Mouse (Mus musculus): ENCODE data around the gene Rnase11. TPM values are rescaled to one million over a fixed set of nuclear protein-coding genes. Genes with fewer than 3 reads are reported as not detected.

Rnase11 gene
- total RNA-seq, 1 experiment = not detected

DNA sequence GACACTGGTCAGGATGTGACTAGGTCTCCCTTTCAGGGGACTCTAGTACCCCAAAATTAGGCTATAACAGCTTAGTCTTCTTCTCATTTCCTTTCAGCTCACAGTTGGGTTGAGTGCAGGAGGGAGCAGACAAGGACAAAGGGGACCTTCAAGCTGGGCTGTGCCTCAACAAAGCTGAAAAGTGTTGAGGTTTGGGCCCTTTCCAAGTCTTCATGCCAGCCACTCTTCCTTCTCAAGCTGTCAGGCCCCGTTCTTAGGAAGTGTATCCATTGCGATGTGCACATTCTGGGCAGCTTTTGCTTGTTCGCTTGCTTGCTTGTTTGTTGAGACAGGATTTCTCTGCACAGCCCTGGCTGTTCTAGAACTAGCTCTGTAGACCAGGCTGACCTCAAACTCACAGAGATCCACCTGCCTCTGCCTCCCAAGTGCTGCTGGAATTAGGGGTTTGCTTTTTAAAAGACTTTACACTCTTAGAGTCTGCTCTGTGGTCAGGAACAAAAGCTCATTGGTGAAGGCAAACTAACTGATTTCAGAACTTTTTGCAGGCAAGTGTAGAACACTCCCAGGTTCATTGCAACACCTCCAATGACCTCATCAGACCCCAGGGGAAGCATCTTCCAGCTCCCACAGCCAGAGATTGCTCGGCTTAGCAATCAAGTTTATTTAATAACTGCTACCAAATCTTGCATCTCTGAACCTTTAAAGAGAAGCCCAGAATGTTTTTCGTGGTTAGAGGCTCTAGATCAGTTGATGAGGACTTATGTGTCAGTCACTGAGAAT, 44.3 kb upstream of the Rnase11 start:
- Histone ChIP-seq H3K27ac (ENCODE audit: insufficient read depth, low read depth, low read length, poor library complexity, severe bottlenecking) (no peak overlapping the region), H3K9ac (ENCODE audit: insufficient read depth, low read depth, low read length, poor library complexity, severe bottlenecking) (no peak overlapping the region), H3K4me3 (ENCODE audit: insufficient read depth in 1 of 2, low read depth in 1 of 2, low read length in 2 of 2, poor library complexity in 1 of 2, severe bottlenecking in 1 of 2) (no peak overlapping the region), H3K9me3 (ENCODE audit: control insufficient read depth, insufficient read depth, low read depth, low read length) (no peaks in the 10 kb centered on the region), H3K4me1 (ENCODE audit: control insufficient read depth in 2 of 2, insufficient read depth in 2 of 2, low read length in 2 of 2, poor library complexity in 1 of 2) (no peaks in the 10 kb centered on the region), H3K36me3 (ENCODE audit: control insufficient read depth, insufficient read depth, low read length, poor library complexity, severe bottlenecking) (no peaks in the 10 kb centered on the region)
- no peak for TF ChIP-seq ZNF384 (IDR thresholded peaks at IDR 0.05; ENCODE audit: low read depth, low read length)
- TF ChIP-seq CHD2 (IDR thresholded peaks at IDR 0.05; ENCODE audit: low read depth, low read length) = no peak
- no peak for TF ChIP-seq HCFC1 (IDR thresholded peaks at IDR 0.05; ENCODE audit: borderline replicate concordance, insufficient read depth, low read length)
- TF ChIP-seq MAFK (IDR thresholded peaks at IDR 0.05; ENCODE audit: insufficient read depth, low read depth, low read length) = no peak
- no peak for TF ChIP-seq ZC3H11A (IDR thresholded peaks at IDR 0.05; ENCODE audit: borderline replicate concordance, low read depth, low read length)
- no peak for DNase-seq (ENCODE audit: low read depth, low spot score)
- in situ Hi-C loops (cut with MboI; ENCODE audit: low sequenced_read_pairs in 2 of 2, unreplicated experiment in 2 of 2) = loop anchor here (10.0 to 25.0 kb wide), 2 partner anchors 668 to 681 kb away; partner anchors contain the start of gene Ang4 (in 2 of the 2)

DNA sequence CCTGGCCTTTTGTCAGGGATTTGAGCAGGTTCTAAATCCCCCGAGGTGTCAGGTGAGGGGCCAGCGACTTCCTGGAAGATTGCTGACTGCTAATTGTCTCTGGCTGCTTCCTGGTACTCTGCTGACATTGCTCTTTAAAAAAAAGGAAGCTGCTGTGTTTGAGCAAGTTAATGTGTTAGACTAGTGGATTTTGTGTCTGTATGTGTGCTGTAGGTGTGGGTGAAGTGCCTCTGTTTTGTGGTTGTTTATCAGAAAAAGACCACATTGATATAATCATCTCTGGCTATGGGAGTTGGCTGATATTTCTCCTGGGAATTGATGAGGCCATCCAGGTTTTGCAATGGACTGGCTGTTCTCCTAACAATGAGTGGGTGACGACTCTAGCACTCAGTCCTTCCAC, 43.5 kb upstream of the Rnase11 start:
- TF ChIP-seq ZC3H11A (IDR thresholded peaks at IDR 0.05; ENCODE audit: borderline replicate concordance, low read depth, low read length) = no peak
- no peak for TF ChIP-seq MAFK (IDR thresholded peaks at IDR 0.05; ENCODE audit: insufficient read depth, low read depth, low read length)
- TF ChIP-seq CHD2 (IDR thresholded peaks at IDR 0.05; ENCODE audit: low read depth, low read length) = no peak
- no peak for TF ChIP-seq HCFC1 (IDR thresholded peaks at IDR 0.05; ENCODE audit: borderline replicate concordance, insufficient read depth, low read length)
- TF ChIP-seq ZNF384 (IDR thresholded peaks at IDR 0.05; ENCODE audit: low read depth, low read length) = no peak
- H3K9ac ChIP-seq (ENCODE audit: insufficient read depth, low read depth, low read length, poor library complexity, severe bottlenecking) = no peak overlapping the region
- in situ Hi-C loops (cut with MboI; ENCODE audit: low sequenced_read_pairs in 2 of 2, unreplicated experiment in 2 of 2) = loop anchor here (10.0 to 25.0 kb wide), 2 partner anchors 669 to 681 kb away; partner anchors contain the start of gene Ang4 (in 2 of the 2)
- H3K27ac ChIP-seq (ENCODE audit: insufficient read depth, low read depth, low read length, poor library complexity, severe bottlenecking) = no peak overlapping the region
- no peaks in the 10 kb centered on the region for H3K4me1 ChIP-seq (ENCODE audit: control insufficient read depth in 2 of 2, insufficient read depth in 2 of 2, low read length in 2 of 2, poor library complexity in 1 of 2)
- H3K9me3 ChIP-seq (ENCODE audit: control insufficient read depth, insufficient read depth, low read depth, low read length) = no peaks in the 10 kb centered on the region
- no peak overlapping the region for H3K4me3 ChIP-seq (ENCODE audit: insufficient read depth in 1 of 2, low read depth in 1 of 2, low read length in 2 of 2, poor library complexity in 1 of 2, severe bottlenecking in 1 of 2)
- no peak for DNase-seq (ENCODE audit: low read depth, low spot score)
- no peaks in the 10 kb centered on the region for H3K36me3 ChIP-seq (ENCODE audit: control insufficient read depth, insufficient read depth, low read length, poor library complexity, severe bottlenecking)

DNA sequence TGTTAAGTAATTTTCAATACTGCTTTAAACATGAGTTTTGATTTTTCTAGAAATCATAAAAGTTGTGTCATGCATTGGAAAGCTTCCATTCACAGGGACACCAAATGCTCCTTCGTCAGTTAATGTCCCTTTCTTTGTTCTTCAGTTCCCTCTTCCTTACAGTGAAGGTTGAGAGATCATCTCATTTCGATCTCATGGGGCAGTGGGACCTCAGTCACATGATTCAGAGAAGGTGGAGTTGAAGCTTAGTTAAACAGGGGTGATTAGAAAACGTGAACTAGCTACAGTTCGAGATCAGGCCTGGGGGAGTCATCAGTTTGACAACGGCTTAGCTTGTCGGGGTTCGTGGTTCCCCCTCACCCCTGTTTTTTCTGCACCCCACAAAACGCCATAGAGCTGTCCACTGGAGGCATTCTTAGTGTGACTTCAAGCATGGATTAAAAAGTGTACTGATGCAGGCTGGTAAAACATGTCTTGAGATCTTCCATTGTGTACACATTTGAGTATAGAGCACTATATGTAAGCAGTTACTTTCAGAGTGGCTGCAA, 42.2 kb upstream of the Rnase11 start:
- no peak for DNase-seq (ENCODE audit: low read depth, low spot score)
- TF ChIP-seq MAFK (IDR thresholded peaks at IDR 0.05; ENCODE audit: insufficient read depth, low read depth, low read length) (no peak), ZNF384 (IDR thresholded peaks at IDR 0.05; ENCODE audit: low read depth, low read length) (no peak), ZC3H11A (IDR thresholded peaks at IDR 0.05; ENCODE audit: borderline replicate concordance, low read depth, low read length) (no peak), CHD2 (IDR thresholded peaks at IDR 0.05; ENCODE audit: low read depth, low read length) (no peak), HCFC1 (IDR thresholded peaks at IDR 0.05; ENCODE audit: borderline replicate concordance, insufficient read depth, low read length) (no peak)
- Histone ChIP-seq H3K36me3 (ENCODE audit: control insufficient read depth, insufficient read depth, low read length, poor library complexity, severe bottlenecking) (no peaks in the 10 kb centered on the region), H3K9me3 (ENCODE audit: control insufficient read depth, insufficient read depth, low read depth, low read length) (no peaks in the 10 kb centered on the region), H3K4me3 (ENCODE audit: insufficient read depth in 1 of 2, low read depth in 1 of 2, low read length in 2 of 2, poor library complexity in 1 of 2, severe bottlenecking in 1 of 2) (no peak overlapping the region), H3K9ac (ENCODE audit: insufficient read depth, low read depth, low read length, poor library complexity, severe bottlenecking) (no peak overlapping the region), H3K27ac (ENCODE audit: insufficient read depth, low read depth, low read length, poor library complexity, severe bottlenecking) (no peak overlapping the region), H3K4me1 (ENCODE audit: control insufficient read depth in 2 of 2, insufficient read depth in 2 of 2, low read length in 2 of 2, poor library complexity in 1 of 2) (peaks cover 0 to 2% of the 10 kb centered on the region in 2 experiments; a peak in 1 of 4 replicates)
- in situ Hi-C loops (cut with MboI; ENCODE audit: low sequenced_read_pairs in 2 of 2, unreplicated experiment in 2 of 2) = loop anchor here (10.0 to 25.0 kb wide), 2 partner anchors 670 to 683 kb away; partner anchors contain the start of gene Ang4 (in 2 of the 2)

DNA sequence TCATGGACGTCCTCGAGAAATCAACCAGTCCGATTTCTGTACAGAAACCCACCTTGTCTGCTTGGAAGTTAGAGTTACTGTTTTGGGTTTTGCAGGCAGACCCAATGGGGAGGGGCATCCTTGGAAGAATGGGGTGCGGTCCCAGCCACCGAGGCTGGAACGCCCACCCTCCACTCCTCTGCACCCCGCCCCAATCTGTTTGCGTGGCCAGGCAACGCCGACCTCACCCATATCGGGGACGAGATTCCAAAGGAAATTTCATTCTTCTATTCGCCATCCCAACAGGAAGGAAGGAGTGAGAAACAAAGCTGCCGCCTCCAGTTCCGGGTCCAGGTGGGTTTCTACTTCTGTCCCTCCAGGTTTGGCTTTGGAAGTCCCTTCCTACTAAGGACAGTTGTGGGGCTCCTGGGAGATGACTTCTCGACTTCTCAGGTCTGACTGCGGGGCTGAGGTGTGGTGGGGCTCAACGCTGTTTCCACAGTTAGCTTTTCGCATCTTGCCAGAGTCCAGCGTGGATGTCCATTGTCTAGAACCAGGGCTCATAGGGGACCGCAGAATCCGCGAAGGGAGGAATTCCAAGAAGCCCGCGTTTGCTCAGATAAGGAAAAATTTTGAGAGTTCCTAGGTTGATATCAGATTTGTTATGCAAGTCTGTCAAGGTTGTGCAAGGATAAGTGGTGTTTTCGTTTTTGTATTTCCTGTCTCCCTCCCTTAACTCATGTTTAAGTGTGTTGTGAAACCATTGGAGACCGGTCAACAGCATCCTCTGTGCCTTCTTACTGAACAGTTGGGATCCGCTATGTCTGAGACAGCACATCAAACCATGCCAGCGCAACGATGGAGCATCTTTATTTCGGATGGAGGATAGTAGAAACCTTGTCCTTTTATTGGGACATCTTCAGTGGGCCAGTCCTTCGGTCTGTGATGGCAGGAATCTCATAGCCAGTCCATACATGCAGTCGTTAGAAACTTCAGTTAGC, 41.2 kb upstream of the Rnase11 start, which contains the start of the genes Rnase4 and Ang:
Gene Rnase4 (plus strand): TSS at position 157 of the 980 bp plus-strand sequence.
Gene Ang (plus strand): TSS at position 230 of the 980 bp plus-strand sequence.
- Histone ChIP-seq H3K9ac (ENCODE audit: insufficient read depth, low read depth, low read length, poor library complexity, severe bottlenecking) (peak within 1 kb of the TSS; percentile 52), H3K36me3 (ENCODE audit: control insufficient read depth, insufficient read depth, low read length, poor library complexity, severe bottlenecking) (no peaks in the 10 kb centered on the region), H3K9me3 (ENCODE audit: control insufficient read depth, insufficient read depth, low read depth, low read length) (no peaks in the 10 kb centered on the region), H3K27ac (ENCODE audit: insufficient read depth, low read depth, low read length, poor library complexity, severe bottlenecking) (peak within 1 kb of the TSS; percentile 24; the same call in 1 of the 2 replicates), H3K4me1 (ENCODE audit: control insufficient read depth in 2 of 2, insufficient read depth in 2 of 2, low read length in 2 of 2, poor library complexity in 1 of 2) (peaks cover 0 to 2% of the 10 kb centered on the region in 2 experiments; a peak in 1 of 4 replicates), H3K4me3 (ENCODE audit: insufficient read depth in 1 of 2, low read depth in 1 of 2, low read length in 2 of 2, poor library complexity in 1 of 2, severe bottlenecking in 1 of 2) (peak within 1 kb of the TSS; percentile 78 to 92)
- in situ Hi-C loops (cut with MboI; ENCODE audit: low sequenced_read_pairs in 2 of 2, unreplicated experiment in 2 of 2) = loop anchor here (10.0 to 25.0 kb wide), 2 partner anchors 671 to 684 kb away; partner anchors contain the start of gene Ang4 (in 2 of the 2)
- TF ChIP-seq HCFC1 (IDR thresholded peaks at IDR 0.05; ENCODE audit: borderline replicate concordance, insufficient read depth, low read length) = no peak
- TF ChIP-seq MAFK (IDR thresholded peaks at IDR 0.05; ENCODE audit: insufficient read depth, low read depth, low read length) = no peak
- TF ChIP-seq ZC3H11A (IDR thresholded peaks at IDR 0.05; ENCODE audit: borderline replicate concordance, low read depth, low read length) = no peak
- no peak for TF ChIP-seq ZNF384 (IDR thresholded peaks at IDR 0.05; ENCODE audit: low read depth, low read length)
- TF ChIP-seq CHD2 (IDR thresholded peaks at IDR 0.05; ENCODE audit: low read depth, low read length) = no peak
- DNase-seq (ENCODE audit: low read depth, low spot score) = peak; percentile 60
